Mouse (Mus musculus) intestine, embryonic 14.5 days (tissue): Measurements from ENCODE around the gene Cep57l1. TPM values are rescaled to one million over a fixed set of nuclear protein-coding genes. Genes with fewer than 3 reads are reported as not detected.

Experiments used
- ATAC-seq: fragments of 200-750 bp; cut with Nextera tagmentation; replicated peaks from 2 replicates; pipeline ENCODE4 v1.8.0; 2017; ENCODE audit warnings: low read depth, moderate number of reproducible peaks, moderate TSS enrichment, moderate library complexity; ENCODE audit not compliant: low FRiP score, low TSS enrichment
- DNase-seq: peaks from one replicate; pipeline ENCODE4 v3.0.0-alpha.2; 2018; ENCODE audit warnings: low spot score
- H3K27ac ChIP-seq: fragments of 300-500 bp; sonication (generic); 2 replicates; pipeline ENCODE4 v1.5.1; 2014; ENCODE audit warnings: low read depth, mild to moderate bottlenecking, control low read depth
- H3K27me3 ChIP-seq: fragments of 300-500 bp; sonication (generic); replicated peaks from 2 replicates; pipeline ENCODE4 v1.6.1; 2014; ENCODE audit warnings: low read length, control low read depth; ENCODE audit not compliant: control insufficient read depth, insufficient read depth
- H3K36me3 ChIP-seq: fragments of 300-500 bp; sonication (generic); 2 replicates; pipeline ENCODE4 v1.6.1; 2014; ENCODE audit warnings: low read length, control low read depth; ENCODE audit not compliant: control insufficient read depth, insufficient read depth
- H3K4me1 ChIP-seq: fragments of 300-500 bp; sonication (generic); replicated peaks from 2 replicates; pipeline ENCODE4 v1.6.1; 2014; ENCODE audit warnings: low read length, control low read depth, mixed read lengths; ENCODE audit not compliant: control insufficient read depth, insufficient read depth
- H3K4me2 ChIP-seq: fragments of 300-500 bp; sonication (generic); 2 replicates; pipeline ENCODE4 v1.6.1; 2014; ENCODE audit warnings: low read length
- H3K4me3 ChIP-seq: fragments of 300-500 bp; sonication (generic); 2 replicates; pipeline ENCODE4 v1.5.1; 2014; ENCODE audit warnings: low read depth, low read length, control low read depth, mixed read lengths
- H3K9ac ChIP-seq: fragments of 300-500 bp; sonication (generic); 2 replicates; pipeline ENCODE4 v1.6.1; 2014; ENCODE audit warnings: mild to moderate bottlenecking, low read length
- H3K9me3 ChIP-seq: fragments of 300-500 bp; sonication (generic); 2 replicates; pipeline ENCODE4 v1.6.1; 2016; ENCODE audit warnings: low read length, control low read depth; ENCODE audit not compliant: control insufficient read depth
- WGBS: fragments of 180-500 bp; shearing (Covaris S2); extraction: QIAGEN DNeasy Blood & Tissue Kit; methylation state at CpG from one replicate; pipeline ENCODE4 v1.1.7; 2014; 5-methylcytosine and 5-hydroxymethylcytosine counted together
- polyA plus RNA-seq: library from polyadenylated mRNA; unstranded; fragments of >200 nt; fragmentation: Nextera tagmentation; extraction: Ambion mirVana; gene quantifications from 2 replicates; pipeline ENCODE4 v1.2.1, GENCODE M21; 2014

The Cep57l1 gene
- polyA plus RNA-seq, 1 experiment from 2014 or later: 18.4 TPM

DNA sequence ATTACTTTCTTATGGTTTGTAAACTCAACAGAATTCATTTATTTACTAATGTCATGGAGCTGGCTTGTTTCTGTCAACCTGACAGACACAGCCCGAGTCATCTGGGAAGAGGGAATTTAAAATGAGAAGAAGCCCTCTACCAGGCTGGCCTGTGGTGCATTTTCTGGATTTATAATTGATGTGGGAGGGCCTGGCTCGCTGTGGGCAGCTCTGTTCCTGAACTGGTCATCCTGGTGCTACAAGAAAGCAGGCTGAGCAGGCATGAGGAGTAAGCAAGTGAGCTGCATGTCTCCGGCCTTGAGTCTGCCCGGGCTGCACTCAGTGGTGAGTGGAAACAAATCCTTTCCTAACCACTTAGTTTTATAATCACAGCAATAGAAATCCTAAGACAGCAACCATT lies 65.7 kb downstream of the Cep57l1 start:
- 53% methylated on average over 4 of the region's 4 CpGs for WGBS
- Histone ChIP-seq H3K27ac (no peak overlapping the region), H3K36me3 (peaks cover 7% of the 10 kb centered on the region; the same call in 1 of the 2 replicates), H3K9ac (no peak overlapping the region), H3K4me2 (no peak overlapping the region), H3K27me3 (no peaks in the 10 kb centered on the region), H3K4me3 (no peak overlapping the region), H3K9me3 (no peaks in the 10 kb centered on the region), H3K4me1 (no peaks in the 10 kb centered on the region)
- no peak for ATAC-seq
- DNase-seq: no peak

GRCm38 (mm10) chr10:41740221-41740620 lies 69.5 kb downstream of the Cep57l1 start:
- DNase-seq: no peak

GRCm38 (mm10) chr10:41737245-41737644 lies 72.4 kb downstream of the Cep57l1 start:
- no peak overlapping the region for H3K4me2 ChIP-seq
- ATAC-seq (no peak), DNase-seq (no peak)
- no peaks in the 10 kb centered on the region for H3K4me1 ChIP-seq
- H3K27ac ChIP-seq: no peak overlapping the region
- no peak overlapping the region for H3K9ac ChIP-seq
- H3K27me3 ChIP-seq: no peaks in the 10 kb centered on the region
- 94% methylated on average over 16 of the region's 16 CpGs for WGBS
- no peaks in the 10 kb centered on the region for H3K9me3 ChIP-seq
- H3K4me3 ChIP-seq: no peak overlapping the region
- H3K36me3 ChIP-seq: no peaks in the 10 kb centered on the region

More at GRCm38 (mm10) chr10:41740221-41740620, 69.5 kb downstream of the Cep57l1 start:
- H3K36me3 ChIP-seq: peaks cover 7% of the 10 kb centered on the region; the same call in 1 of the 2 replicates
- no peak overlapping the region for H3K4me2 ChIP-seq
- H3K27ac ChIP-seq: no peak overlapping the region
- H3K9ac ChIP-seq: no peak overlapping the region
- H3K4me1 ChIP-seq: no peaks in the 10 kb centered on the region
- no peak for ATAC-seq
- WGBS: 73% methylated on average over 2 of the region's 2 CpGs
- H3K9me3 ChIP-seq: no peaks in the 10 kb centered on the region
- no peak overlapping the region for H3K4me3 ChIP-seq
- H3K27me3 ChIP-seq: no peaks in the 10 kb centered on the region

- H3K4me2 ChIP-seq: no peak overlapping the region
- no peaks in the 10 kb centered on the region for H3K27me3 ChIP-seq
- no peaks in the 10 kb centered on the region for H3K4me1 ChIP-seq
- WGBS: 62% methylated on average over 6 of the region's 6 CpGs
- DNase-seq (no peak), ATAC-seq (no peak)
- no peak overlapping the region for H3K4me3 ChIP-seq
- H3K9ac ChIP-seq: no peak overlapping the region
- no peaks in the 10 kb centered on the region for H3K9me3 ChIP-seq
- no peak overlapping the region for H3K27ac ChIP-seq
- H3K36me3 ChIP-seq: peaks cover 2% of the 10 kb centered on the region; the same call in 1 of the 2 replicates
These were observed 74.3 kb downstream of the Cep57l1 start for GRCm38 (mm10) chr10:41735398-41735797.

GRCm38 (mm10) chr10:41733214-41733613 lies 76.5 kb downstream of the Cep57l1 start:
- Histone ChIP-seq H3K27me3 (no peaks in the 10 kb centered on the region), H3K9ac (no peak overlapping the region), H3K4me2 (no peak overlapping the region), H3K4me1 (no peaks in the 10 kb centered on the region), H3K9me3 (no peaks in the 10 kb centered on the region), H3K4me3 (no peak overlapping the region), H3K36me3 (peaks cover 4% of the 10 kb centered on the region; the same call in 1 of the 2 replicates), H3K27ac (no peak overlapping the region)
- 94% methylated on average over 3 of the region's 3 CpGs for WGBS
- ATAC-seq (no peak), DNase-seq (no peak)

DNA sequence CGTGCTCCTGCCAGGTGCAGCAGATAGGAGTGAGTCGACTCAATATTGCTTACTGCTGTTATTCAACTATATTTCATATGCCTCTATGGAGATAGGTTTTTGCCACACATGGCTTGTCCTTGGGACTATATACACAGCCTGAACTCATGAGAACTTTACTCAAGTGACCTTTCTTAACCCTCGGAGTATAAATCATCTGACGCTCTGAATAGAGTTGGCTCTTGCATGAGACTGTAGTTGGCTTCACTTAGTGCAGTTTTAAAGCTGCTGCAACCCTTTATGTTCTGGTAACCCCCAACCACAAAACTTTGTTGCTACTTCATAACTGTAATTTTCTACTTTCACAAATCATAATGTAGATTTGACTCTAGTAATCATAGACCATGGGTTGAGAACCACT lies 77.7 kb downstream of the Cep57l1 start:
- Histone ChIP-seq H3K27me3 (no peaks in the 10 kb centered on the region), H3K9ac (no peak overlapping the region), H3K9me3 (no peaks in the 10 kb centered on the region), H3K36me3 (peaks cover 6% of the 10 kb centered on the region; the same call in 1 of the 2 replicates), H3K4me3 (no peak overlapping the region), H3K27ac (no peak overlapping the region), H3K4me1 (no peaks in the 10 kb centered on the region), H3K4me2 (no peak overlapping the region)
- ATAC-seq: no peak
- DNase-seq: no peak
- 88% methylated on average over 4 of the region's 4 CpGs for WGBS

DNA sequence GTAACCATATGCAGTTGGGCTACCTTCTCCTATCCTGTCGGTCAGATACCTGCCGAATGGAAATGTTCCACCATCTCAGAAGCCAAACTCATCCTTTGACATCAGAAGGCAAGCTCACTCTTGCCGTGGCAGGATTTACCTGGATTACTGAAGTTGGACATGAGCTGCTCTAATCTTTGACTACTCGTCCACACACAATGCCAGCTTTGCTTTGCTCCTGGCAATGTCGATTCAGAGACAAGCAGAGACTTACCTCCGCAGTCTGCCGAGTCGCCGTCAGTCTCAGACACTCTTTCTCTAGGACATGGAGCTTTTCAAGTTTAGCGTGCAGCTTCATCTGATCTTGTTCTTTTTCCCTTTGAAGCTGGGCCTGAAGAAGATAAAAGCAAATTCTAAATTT lies 78.9 kb downstream of the Cep57l1 start:
- no peak overlapping the region for H3K4me2 ChIP-seq
- peaks cover 6% of the 10 kb centered on the region; the same call in 1 of the 2 replicates for H3K36me3 ChIP-seq
- no peaks in the 10 kb centered on the region for H3K9me3 ChIP-seq
- H3K4me3 ChIP-seq: no peak overlapping the region
- DNase-seq (no peak), ATAC-seq (no peak)
- H3K4me1 ChIP-seq: no peaks in the 10 kb centered on the region; the same call in 1 of the 2 replicates
- H3K27ac ChIP-seq: no peak overlapping the region
- 92% methylated on average over 10 of the region's 10 CpGs for WGBS
- no peaks in the 10 kb centered on the region for H3K27me3 ChIP-seq
- no peak overlapping the region for H3K9ac ChIP-seq

- H3K4me3 ChIP-seq: no peak overlapping the region
- no peak overlapping the region for H3K9ac ChIP-seq
- H3K9me3 ChIP-seq: no peaks in the 10 kb centered on the region
- no peak overlapping the region for H3K4me2 ChIP-seq
- H3K27ac ChIP-seq: no peak overlapping the region
- DNase-seq: no peak
- peaks cover 6% of the 10 kb centered on the region; the same call in 1 of the 2 replicates for H3K36me3 ChIP-seq
- H3K27me3 ChIP-seq: no peaks in the 10 kb centered on the region
- ATAC-seq: no peak
- 82% methylated on average over 9 of the region's 9 CpGs for WGBS
- no peaks in the 10 kb centered on the region; the same call in 1 of the 2 replicates for H3K4me1 ChIP-seq
These were observed 83.5 kb downstream of the Cep57l1 start for GRCm38 (mm10) chr10:41726215-41726614.

DNA sequence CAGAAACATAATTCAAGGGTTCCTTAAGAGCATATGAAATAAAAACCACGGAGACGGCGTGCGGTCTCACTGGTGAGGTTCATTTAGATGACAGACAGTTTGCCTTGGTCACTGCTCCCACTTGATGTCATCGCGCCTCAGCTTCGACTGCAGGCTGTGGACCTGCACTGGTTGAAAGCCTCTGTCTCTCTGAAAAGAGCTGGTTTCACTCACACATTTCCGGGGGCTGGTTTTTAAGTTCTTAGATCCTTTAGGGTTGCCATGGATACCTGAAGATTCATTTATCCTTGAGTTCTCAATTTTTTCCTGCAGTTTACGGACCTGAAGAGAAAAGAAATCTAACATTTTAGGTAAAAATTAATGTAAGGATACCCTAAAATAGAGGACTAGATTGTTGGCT lies 90.1 kb downstream of the Cep57l1 start:
- Histone ChIP-seq H3K4me2 (no peak overlapping the region), H3K36me3 (0 out of 2 replicates have a peak, but pooled peaks cover 5% of the 10 kb centered on the region), H3K4me1 (0 out of 2 replicates have a peak, but pooled peaks cover 4% of the 10 kb centered on the region), H3K9ac (no peak overlapping the region), H3K4me3 (no peak overlapping the region), H3K27me3 (no peaks in the 10 kb centered on the region), H3K27ac (no peak overlapping the region), H3K9me3 (no peaks in the 10 kb centered on the region)
- no peak for ATAC-seq
- no peak for DNase-seq
- WGBS: 64% methylated on average over 9 of the region's 9 CpGs
